Mouse (Mus musculus): ENCODE measurements around the gene Fam126a. TPM values are rescaled to one million over a fixed set of nuclear protein-coding genes. Genes with fewer than 3 reads are reported as not detected.

Fam126a gene
- polyA plus RNA-seq, 1 experiment from 2014 or later = 41.0 TPM

- Histone ChIP-seq H3K4me1 (no peaks in the 10 kb centered on the region), H3K27ac (no peak overlapping the region), H3K36me3 (no peaks in the 10 kb centered on the region), H3K4me2 (replicated peaks) (no peak overlapping the region), H3K9me3 (no peaks in the 10 kb centered on the region), H3K27me3 (replicated peaks) (no peaks in the 10 kb centered on the region), H3K9ac (no peak overlapping the region), H3K4me3 (no peak overlapping the region)
- 85% methylated on average over 6 of the region's 6 CpGs for WGBS
- ATAC-seq (ENCODE audit: low FRiP score, low read depth) = no peak
Observed at GRCm38 (mm10) chr5:24036731-24037130, 6.2 kb upstream of the Fam126a start.

GRCm38 (mm10) chr5:24034970-24035369 is 4.5 kb upstream of the Fam126a start:
- H3K9me3 ChIP-seq = no peaks in the 10 kb centered on the region
- H3K36me3 ChIP-seq = no peaks in the 10 kb centered on the region
- 62% methylated on average over 3 of the region's 3 CpGs for WGBS
- no peak overlapping the region for H3K4me2 ChIP-seq (replicated peaks)
- no peak overlapping the region for H3K27ac ChIP-seq
- H3K4me1 ChIP-seq = no peaks in the 10 kb centered on the region
- ATAC-seq (ENCODE audit: low FRiP score, low read depth) = no peak
- no peaks in the 10 kb centered on the region for H3K27me3 ChIP-seq (replicated peaks)
- H3K9ac ChIP-seq = no peak overlapping the region
- H3K4me3 ChIP-seq = no peak overlapping the region

GRCm38 (mm10) chr5:24034091-24034490 is 3.6 kb upstream of the Fam126a start:
- Histone ChIP-seq H3K9ac (no peak overlapping the region), H3K9me3 (no peaks in the 10 kb centered on the region), H3K36me3 (no peaks in the 10 kb centered on the region), H3K27me3 (replicated peaks) (no peaks in the 10 kb centered on the region), H3K4me2 (replicated peaks) (no peak overlapping the region), H3K27ac (no peak overlapping the region), H3K4me3 (no peak overlapping the region), H3K4me1 (no peaks in the 10 kb centered on the region)
- no peak for ATAC-seq (ENCODE audit: low FRiP score, low read depth)
- WGBS = 59% methylated on average over 1 of the region's 1 CpGs

GRCm38 (mm10) chr5:24029946-24030578 is 428 bp downstream of the Fam126a start:
- H3K27ac ChIP-seq = peak overlapping the region; percentile 67
- H3K9me3 ChIP-seq = no peaks in the 10 kb centered on the region
- no peaks in the 10 kb centered on the region; the same call in 1 of the 2 replicates for H3K36me3 ChIP-seq
- ATAC-seq (ENCODE audit: low FRiP score, low read depth) = peak; percentile 81
- peak overlapping the region; percentile 91 for H3K4me3 ChIP-seq
- peak overlapping the region; percentile 88 for H3K9ac ChIP-seq
- H3K4me1 ChIP-seq = no peaks in the 10 kb centered on the region
- WGBS = under 1% methylated on average over 73 of the region's 73 CpGs
- H3K4me2 ChIP-seq (replicated peaks) = peak overlapping the region; percentile 81
- no peaks in the 10 kb centered on the region for H3K27me3 ChIP-seq (replicated peaks)

GRCm38 (mm10) chr5:24029331-24029771 is 1.1 kb downstream of the Fam126a start:
- H3K9ac ChIP-seq = peak overlapping the region; percentile 88
- 0 out of 2 replicates have a peak, but pooled peaks have one; percentile 7 for ATAC-seq (ENCODE audit: low FRiP score, low read depth)
- no peaks in the 10 kb centered on the region for H3K4me1 ChIP-seq
- peak overlapping the region; percentile 81 for H3K4me2 ChIP-seq (replicated peaks)
- H3K4me3 ChIP-seq = peak overlapping the region; percentile 91
- WGBS = 7% methylated on average over 11 of the region's 11 CpGs
- H3K27me3 ChIP-seq (replicated peaks) = no peaks in the 10 kb centered on the region
- no peaks in the 10 kb centered on the region for H3K9me3 ChIP-seq
- H3K27ac ChIP-seq = no peak overlapping the region
- no peaks in the 10 kb centered on the region; the same call in 1 of the 2 replicates for H3K36me3 ChIP-seq

GRCm38 (mm10) chr5:24024957-24025356 is 5.5 kb downstream of the Fam126a start:
- 78% methylated on average over 3 of the region's 3 CpGs for WGBS

GRCm38 (mm10) chr5:24023226-24023625 is 7.3 kb downstream of the Fam126a start:
- Histone ChIP-seq H3K4me1 (peaks cover 24% of the 10 kb centered on the region), H3K4me3 (no peak overlapping the region), H3K9me3 (no peaks in the 10 kb centered on the region), H3K27me3 (replicated peaks) (no peaks in the 10 kb centered on the region), H3K4me2 (replicated peaks) (no peak overlapping the region), H3K36me3 (no peaks in the 10 kb centered on the region; the same call in 1 of the 2 replicates), H3K27ac (no peak overlapping the region), H3K9ac (no peak overlapping the region)
- ATAC-seq (ENCODE audit: low FRiP score, low read depth) = no peak
- 97% methylated on average over 2 of the region's 2 CpGs for WGBS

More at GRCm38 (mm10) chr5:24024957-24025356, 5.5 kb downstream of the Fam126a start:
- no peaks in the 10 kb centered on the region for H3K9me3 ChIP-seq
- H3K27ac ChIP-seq = no peak overlapping the region
- no peak overlapping the region for H3K4me3 ChIP-seq
- H3K4me2 ChIP-seq (replicated peaks) = no peak overlapping the region
- H3K9ac ChIP-seq = no peak overlapping the region
- H3K27me3 ChIP-seq (replicated peaks) = no peaks in the 10 kb centered on the region
- H3K4me1 ChIP-seq = peaks cover 13% of the 10 kb centered on the region
- ATAC-seq (ENCODE audit: low FRiP score, low read depth) = no peak
- no peaks in the 10 kb centered on the region; the same call in 1 of the 2 replicates for H3K36me3 ChIP-seq

GRCm38 (mm10) chr5:24021683-24022082 is 8.8 kb downstream of the Fam126a start:
- H3K27ac ChIP-seq = no peak overlapping the region
- no peaks in the 10 kb centered on the region for H3K9me3 ChIP-seq
- ATAC-seq (ENCODE audit: low FRiP score, low read depth) = no peak
- WGBS = 78% methylated on average over 5 of the region's 5 CpGs
- H3K4me1 ChIP-seq = peaks cover 24% of the 10 kb centered on the region
- no peaks in the 10 kb centered on the region for H3K27me3 ChIP-seq (replicated peaks)
- H3K4me2 ChIP-seq (replicated peaks) = no peak overlapping the region
- H3K36me3 ChIP-seq = no peaks in the 10 kb centered on the region
- H3K9ac ChIP-seq = no peak overlapping the region
- H3K4me3 ChIP-seq = no peak overlapping the region

- Histone ChIP-seq H3K4me2 (replicated peaks) (no peak overlapping the region), H3K4me1 (peaks cover 24% of the 10 kb centered on the region), H3K9me3 (no peaks in the 10 kb centered on the region), H3K4me3 (no peak overlapping the region), H3K27ac (peak overlapping the region; percentile 5; the same call in 1 of the 2 replicates), H3K36me3 (no peaks in the 10 kb centered on the region), H3K27me3 (replicated peaks) (no peaks in the 10 kb centered on the region), H3K9ac (no peak overlapping the region)
- 51% methylated on average over 4 of the region's 4 CpGs for WGBS
- peak; percentile 22 for ATAC-seq (ENCODE audit: low FRiP score, low read depth)
Observed at GRCm38 (mm10) chr5:24020380-24020779, 10.1 kb downstream of the Fam126a start.

- peak; percentile 90 for ATAC-seq (ENCODE audit: low FRiP score, low read depth)
- Histone ChIP-seq H3K4me2 (replicated peaks) (peak overlapping the region; percentile 20; the same call in 1 of the 2 replicates), H3K4me1 (peaks cover 24% of the 10 kb centered on the region), H3K9ac (0 out of 2 replicates have a peak overlapping the region, but pooled peaks have one; percentile 5), H3K27me3 (replicated peaks) (no peaks in the 10 kb centered on the region), H3K27ac (peak overlapping the region; percentile 67), H3K36me3 (no peaks in the 10 kb centered on the region), H3K9me3 (no peaks in the 10 kb centered on the region), H3K4me3 (no peak overlapping the region)
- WGBS = 26% methylated on average over 7 of the region's 7 CpGs
Observed at GRCm38 (mm10) chr5:24019341-24020185, 10.9 kb downstream of the Fam126a start.

GRCm38 (mm10) chr5:24018621-24019261 is 11.7 kb downstream of the Fam126a start:
- no peaks in the 10 kb centered on the region for H3K9me3 ChIP-seq
- no peaks in the 10 kb centered on the region for H3K27me3 ChIP-seq (replicated peaks)
- no peak overlapping the region for H3K9ac ChIP-seq
- 44% methylated on average over 7 of the region's 7 CpGs for WGBS
- peak overlapping the region; percentile 64 for H3K27ac ChIP-seq
- ATAC-seq (ENCODE audit: low FRiP score, low read depth) = peak; percentile 71; the same call in 1 of the 2 replicates
- no peaks in the 10 kb centered on the region for H3K36me3 ChIP-seq
- H3K4me1 ChIP-seq = peaks cover 24% of the 10 kb centered on the region
- no peak overlapping the region for H3K4me3 ChIP-seq
- H3K4me2 ChIP-seq (replicated peaks) = peak overlapping the region; percentile 27

GRCm38 (mm10) chr5:24016912-24017311 is 13.6 kb downstream of the Fam126a start:
- Histone ChIP-seq H3K4me2 (replicated peaks) (no peak overlapping the region), H3K9ac (no peak overlapping the region), H3K36me3 (no peaks in the 10 kb centered on the region), H3K27me3 (replicated peaks) (no peaks in the 10 kb centered on the region), H3K4me1 (peaks cover 24% of the 10 kb centered on the region), H3K4me3 (no peak overlapping the region), H3K9me3 (no peaks in the 10 kb centered on the region), H3K27ac (no peak overlapping the region)
- 98% methylated on average over 1 of the region's 1 CpGs for WGBS
- ATAC-seq (ENCODE audit: low FRiP score, low read depth) = no peak

Measured in neural tube, embryonic 12.5 days (tissue).